Mouse (Mus musculus) forelimb bud, embryonic 11.5 days (tissue): ENCODE measurements around the gene Igfbp6.

ENCODE experiments used
- DNase-seq: peaks from one replicate; pipeline ENCODE4 v3.0.0-alpha.2; 2012; ENCODE audit warnings: low read depth, low spot score

The Igfbp6 gene

GRCm38 (mm10) chr15:102175736-102176319, 31.7 kb downstream of the Igfbp6 start:
- no peak for DNase-seq

- no peak for DNase-seq
Observed at GRCm38 (mm10) chr15:102176571-102177316, 32.6 kb downstream of the Igfbp6 start.

GRCm38 (mm10) chr15:102177417-102177816, 33.3 kb downstream of the Igfbp6 start:
- DNase-seq: no peak

DNA sequence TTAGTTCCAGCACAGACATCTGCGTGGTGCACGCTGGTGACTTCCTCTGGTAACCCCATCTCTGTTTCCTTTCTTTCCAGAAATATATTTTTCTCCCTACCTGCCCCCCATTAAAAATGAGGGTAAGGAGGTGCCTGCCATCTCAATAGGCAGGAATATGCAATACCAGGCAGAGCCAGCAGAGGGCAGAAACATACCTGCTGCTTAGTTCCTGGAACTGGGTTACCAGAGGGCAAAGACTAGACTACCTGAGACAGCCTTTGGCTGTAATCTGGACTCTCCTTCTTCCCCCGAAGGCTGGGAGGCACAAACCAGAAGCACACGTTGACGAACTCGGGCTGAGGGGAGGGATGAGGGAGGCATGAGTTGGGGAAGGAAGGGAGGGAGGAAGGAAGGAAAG, 34.1 kb downstream of the Igfbp6 start:
- peak; percentile 71 for DNase-seq

GRCm38 (mm10) chr15:102179106-102179505, 34.9 kb downstream of the Igfbp6 start:
- no peak for DNase-seq

DNA sequence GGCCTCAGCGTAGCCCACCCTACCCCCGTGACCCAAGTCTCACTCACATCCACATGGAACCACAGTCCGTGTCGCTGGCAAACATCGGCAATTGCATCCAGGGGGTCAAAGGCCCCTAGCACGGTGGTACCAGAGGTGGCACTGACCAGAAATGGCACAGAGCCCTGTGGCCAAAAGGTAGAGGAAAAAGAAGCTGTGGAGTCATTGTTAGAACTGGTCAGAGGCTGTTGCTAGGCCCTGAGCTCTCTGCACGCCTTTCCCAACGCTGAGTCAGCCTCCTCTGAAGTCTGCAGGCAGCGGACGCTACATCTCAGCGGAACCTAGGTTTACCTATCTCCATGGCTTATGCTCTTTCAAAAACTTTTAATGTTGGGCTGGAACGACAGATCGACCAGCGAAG, 35.8 kb downstream of the Igfbp6 start:
- no peak for DNase-seq

- DNase-seq: no peak
Observed at GRCm38 (mm10) chr15:102183076-102183475, 38.9 kb downstream of the Igfbp6 start.

DNA sequence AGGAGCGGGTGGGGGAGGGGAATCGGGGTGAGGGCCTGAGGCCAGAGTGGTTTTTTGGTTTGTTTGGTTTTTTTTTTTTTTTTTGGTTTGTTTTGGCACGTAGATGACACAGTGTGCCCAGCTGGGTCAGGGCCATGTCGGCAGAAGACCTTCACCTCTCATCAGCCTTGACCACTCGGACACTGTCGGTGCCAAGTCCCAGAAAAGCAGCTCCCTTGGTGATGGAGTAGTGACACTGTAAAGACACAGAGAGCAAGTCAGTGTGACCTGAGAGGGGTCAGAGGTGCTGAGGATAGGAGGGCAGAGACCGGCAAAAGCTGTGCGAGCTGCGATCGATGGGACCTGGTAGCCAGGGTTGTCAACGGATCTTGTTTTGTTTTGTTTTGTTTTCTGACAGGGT, 42.1 kb downstream of the Igfbp6 start:
- no peak for DNase-seq

DNA sequence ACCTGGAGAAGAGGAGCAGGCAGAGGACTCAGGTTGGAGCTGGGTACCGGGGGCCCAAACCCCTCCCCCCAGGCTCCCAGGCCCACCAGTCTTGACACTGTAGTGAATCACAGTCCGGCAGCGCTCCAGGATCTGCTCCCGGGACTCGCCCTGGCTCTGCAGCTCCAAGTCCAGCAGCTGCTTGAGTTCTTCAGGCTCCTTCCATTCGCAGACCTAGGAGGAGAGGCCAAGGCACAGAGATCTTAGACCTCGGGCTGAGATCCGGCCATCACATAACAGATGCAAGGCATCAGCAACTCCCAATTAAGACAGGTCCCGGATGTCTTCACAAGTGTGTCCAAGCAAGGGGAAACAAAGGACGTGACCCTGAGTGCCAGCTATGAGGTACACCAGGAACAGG, 43.9 kb downstream of the Igfbp6 start:
- no peak for DNase-seq

DNA sequence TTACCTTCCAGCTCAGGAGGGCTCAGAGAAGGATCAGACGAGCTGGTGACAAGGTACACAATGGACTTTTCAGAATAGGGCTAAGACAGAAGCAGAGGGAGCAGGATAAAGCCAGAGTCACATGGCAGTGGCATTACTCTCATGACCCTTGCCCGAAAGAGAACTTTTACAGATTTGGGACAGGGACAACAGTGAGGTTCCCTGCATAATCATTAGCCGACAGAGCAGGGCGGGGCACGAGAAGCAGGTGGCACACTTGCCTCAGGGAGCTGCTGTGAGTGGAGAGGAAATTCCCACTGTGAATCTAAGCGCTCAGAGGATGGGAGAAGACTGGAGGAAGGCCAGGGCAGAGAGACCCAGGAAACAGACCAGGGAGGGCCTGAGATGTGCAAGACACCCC, 44.7 kb downstream of the Igfbp6 start:
- DNase-seq: no peak

DNA sequence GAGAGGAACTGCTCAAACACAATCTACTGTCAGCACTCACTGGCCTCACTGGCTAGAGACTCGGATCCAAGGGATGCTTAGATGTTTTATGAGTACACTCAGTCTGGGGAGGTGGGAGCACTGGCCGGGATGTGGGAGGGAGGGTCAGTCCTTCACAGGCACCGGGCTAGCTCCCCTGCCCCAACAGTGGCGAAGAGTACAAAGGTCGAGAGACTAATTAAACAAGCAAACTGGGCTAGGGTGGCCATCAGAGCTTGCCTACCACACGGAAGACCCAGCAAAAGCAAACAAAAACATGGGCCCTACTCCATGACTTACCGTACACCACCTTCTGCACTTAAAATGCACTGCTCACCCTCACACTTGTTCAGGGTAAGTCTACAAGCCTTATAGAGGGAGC, 47.5 kb downstream of the Igfbp6 start:
- no peak for DNase-seq

DNA sequence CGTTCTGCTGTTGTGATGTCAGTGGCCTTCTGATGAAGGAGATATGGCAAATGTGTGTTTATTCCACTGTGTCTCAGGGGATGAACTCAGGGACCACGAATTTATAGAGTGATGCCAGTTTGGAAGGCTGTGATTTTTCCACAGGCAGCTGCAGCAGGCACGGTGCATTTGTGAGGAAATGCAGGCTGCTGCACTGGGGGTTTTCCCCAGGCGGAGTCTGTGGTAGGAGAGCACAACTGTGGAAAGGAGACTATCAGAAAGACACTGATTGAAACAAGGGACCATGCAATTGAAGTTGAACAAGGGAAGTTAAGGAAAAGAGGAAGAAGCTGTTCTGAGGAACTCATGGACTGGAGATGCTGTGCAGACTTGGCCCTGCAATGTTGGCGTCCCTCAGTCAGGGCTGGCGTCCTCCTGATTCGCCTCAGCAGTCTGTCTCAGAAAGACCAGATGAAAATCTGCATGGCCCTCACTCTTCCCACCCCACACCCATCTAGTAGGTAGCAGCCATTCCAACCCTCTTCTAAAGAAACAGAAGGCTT, 48.2 kb downstream of the Igfbp6 start:
- no peak for DNase-seq

DNA sequence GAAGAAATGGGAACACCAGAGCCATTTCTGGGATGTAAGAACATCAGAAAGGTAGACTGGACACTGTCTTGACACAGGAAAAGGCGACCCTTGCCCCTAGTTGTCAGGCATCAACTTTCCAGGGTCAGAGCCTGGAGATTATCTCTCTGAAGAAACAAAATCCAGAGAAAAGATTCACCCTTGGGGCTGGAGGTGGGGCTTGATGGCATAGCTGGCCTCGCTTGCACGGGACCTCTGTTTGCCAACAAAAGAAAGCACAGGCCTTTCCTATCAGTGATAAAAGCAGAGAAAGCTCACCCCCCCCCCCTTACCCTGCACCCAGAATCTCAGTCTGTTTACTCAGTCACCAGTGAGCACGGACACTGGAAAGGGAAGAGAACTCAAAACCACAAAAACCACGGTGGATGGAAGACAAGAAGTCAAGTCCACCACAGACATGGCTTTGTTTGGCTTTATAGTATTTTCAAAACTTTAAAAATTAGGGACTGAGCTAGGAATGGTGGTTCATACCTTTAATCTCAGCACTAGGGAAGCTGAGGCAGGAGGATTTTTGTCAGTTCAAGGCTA, 48.7 kb downstream of the Igfbp6 start:
- DNase-seq: no peak

- no peak for DNase-seq
Observed at GRCm38 (mm10) chr15:102193652-102194051, 49.5 kb downstream of the Igfbp6 start.

DNA sequence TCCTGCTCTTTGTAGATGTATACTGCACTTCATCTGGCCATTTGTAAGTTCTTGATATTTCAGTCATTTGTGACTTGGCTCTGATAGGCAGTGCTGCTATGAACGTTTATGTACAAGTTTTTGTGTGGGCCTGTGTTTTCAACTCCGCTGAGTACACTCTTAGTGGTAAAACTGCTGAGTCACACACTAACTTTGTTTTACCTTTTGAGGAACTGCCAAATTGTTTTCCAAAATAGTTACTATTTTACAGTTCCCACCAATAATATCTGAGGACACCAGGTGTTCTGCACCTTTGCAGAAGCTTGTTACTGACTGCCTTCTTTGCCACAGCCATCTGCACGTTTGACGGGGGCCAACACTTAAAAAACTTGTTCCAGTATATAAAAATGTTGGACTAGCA, 50.3 kb downstream of the Igfbp6 start:
- DNase-seq: no peak

GRCm38 (mm10) chr15:102195373-102195772, 51.2 kb downstream of the Igfbp6 start:
- no peak for DNase-seq

- DNase-seq: no peak
Observed at GRCm38 (mm10) chr15:102198841-102199240, 54.7 kb downstream of the Igfbp6 start.
